Mouse (Mus musculus): ENCODE data around the gene Apba1. TPM values are rescaled to one million over a fixed set of nuclear protein-coding genes. Genes with fewer than 3 reads are reported as not detected.

Gene Apba1
- total and polyA plus RNA-seq, 2 experiments, result 0.16 to 0.18 TPM

- no peaks in the 10 kb centered on the region for H3K36me3 ChIP-seq (ENCODE audit: control insufficient read depth, insufficient read depth, low read length)
- no peak for DNase-seq (ENCODE audit: extremely low read depth, low read depth, low spot score)
Observed at GRCm38 (mm10) chr19:23995766-23996399, 237.2 kb downstream of the Apba1 start.

More at GRCm38 (mm10) chr19:23995766-23996399, 237.2 kb downstream of the Apba1 start:
- Histone ChIP-seq H3K4me3 (ENCODE audit: insufficient read depth, low read depth, low read length) (no peak overlapping the region), H3K4me1 (ENCODE audit: control insufficient read depth, insufficient read depth, low read length) (no peaks in the 10 kb centered on the region), H3K79me2 (ENCODE audit: control insufficient read depth, insufficient read depth, low read length) (no peaks in the 10 kb centered on the region), H3K9ac (ENCODE audit: low read depth, low read length) (no peak overlapping the region), H3K27me3 (ENCODE audit: control insufficient read depth, insufficient read depth, low read length) (no peaks in the 10 kb centered on the region), H3K27ac (replicated peaks; ENCODE audit: insufficient read depth, low read depth, low read length) (no peak overlapping the region)
- 82% methylated on average over 10 of the region's 10 CpGs for WGBS
- TF ChIP-seq CTCF (IDR thresholded peaks at IDR 0.05; ENCODE audit: low read depth, low read length) (no peak), POLR2A (IDR thresholded peaks at IDR 0.05; ENCODE audit: extremely low read depth, insufficient read depth, low read length) (no peak)

Other genes starting within 250 kb of the Apba1 start
- not detected in 2 replicates for gene 1700028P14Rik, start 106.1 kb upstream of the Apba1 start, total RNA-seq (2014; rRNA removed)
- gene 1700028P14Rik, start 106.1 kb upstream of the Apba1 start, polyA plus RNA-seq (2012; rRNA removed), result not detected in 2 replicates
- 6.0 and 6.2 TPM in 2 replicates for gene Ptar1, start 71.5 kb upstream of the Apba1 start, total RNA-seq (2014; rRNA removed)
- gene Ptar1, start 71.5 kb upstream of the Apba1 start, polyA plus RNA-seq (2012; rRNA removed), result 1.1 and 1.8 TPM in 2 replicates

Measured in liver, adult 2 months (tissue).